Mouse (Mus musculus): ENCODE measurements at regions not wholly inside any gene's neighbourhood (a gene's known extent, or its start where the extent isn't known, plus 50 kb on each side); places are given as distances from the start of the nearest gene placed in this dataset.

DNA sequence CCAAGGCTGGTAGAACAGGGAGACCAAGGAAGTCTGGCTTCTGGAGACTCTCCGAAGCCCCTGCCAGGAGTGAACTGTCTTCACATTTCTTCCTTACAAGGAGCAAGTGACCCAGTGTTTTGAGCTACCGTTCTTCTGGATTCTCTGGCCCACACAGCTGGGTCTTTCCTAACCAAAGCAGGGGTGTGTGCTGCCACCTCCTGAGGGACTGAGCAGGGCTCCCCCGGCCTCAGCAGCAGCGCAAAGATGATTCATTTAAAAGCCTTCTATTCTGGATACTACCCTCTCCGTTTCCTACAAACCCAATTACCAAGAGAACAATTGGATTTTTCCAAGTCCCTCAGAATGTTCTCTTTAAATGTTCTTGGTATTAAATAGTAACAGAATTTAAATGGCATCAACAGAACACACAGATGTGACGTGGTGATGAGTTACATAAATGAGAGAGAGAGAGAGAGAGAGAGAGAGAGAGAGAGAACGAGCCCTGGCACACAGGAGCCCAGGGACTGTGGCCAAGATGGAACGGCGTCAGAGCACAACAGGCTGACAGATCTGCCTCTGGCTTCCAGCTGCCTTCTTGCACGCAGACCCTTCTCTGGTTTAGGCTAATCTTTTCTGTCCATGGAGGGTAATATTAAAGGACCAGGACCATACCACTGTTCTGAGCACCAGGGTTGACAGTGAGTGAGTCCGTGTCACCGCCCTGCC is 191.6 kb downstream of the Agtpbp1 start:
- no peaks in the 10 kb centered on the region for H3K36me3 ChIP-seq (ENCODE audit: control insufficient read depth, insufficient read depth, low read length)
- DNase-seq (ENCODE audit: low spot score) (no peak), ATAC-seq (ENCODE audit: low FRiP score, low read depth) (no peak)
- no peaks in the 10 kb centered on the region for H3K4me1 ChIP-seq (ENCODE audit: control insufficient read depth, insufficient read depth, low read length)
- H3K27me3 ChIP-seq (ENCODE audit: control insufficient read depth, insufficient read depth, low read length) = no peaks in the 10 kb centered on the region
- H3K4me3 ChIP-seq (replicated peaks; ENCODE audit: low read length) = no peak overlapping the region
- no peak overlapping the region for H3K9ac ChIP-seq (ENCODE audit: low read depth, low read length, severe bottlenecking)
- 77% methylated on average over 12 of the region's 12 CpGs for WGBS
- H3K4me2 ChIP-seq (replicated peaks; ENCODE audit: low read depth, low read length, severe bottlenecking) = no peak overlapping the region
- no peak for TF ChIP-seq POLR2A (IDR thresholded peaks at IDR 0.05; ENCODE audit: borderline replicate concordance, extremely low read depth, insufficient read depth, insufficient read length)
- H3K9me3 ChIP-seq (ENCODE audit: control insufficient read depth, low read length) = no peaks in the 10 kb centered on the region
- no peak overlapping the region for H3K27ac ChIP-seq (replicated peaks; ENCODE audit: low read depth, low read length)

DNA sequence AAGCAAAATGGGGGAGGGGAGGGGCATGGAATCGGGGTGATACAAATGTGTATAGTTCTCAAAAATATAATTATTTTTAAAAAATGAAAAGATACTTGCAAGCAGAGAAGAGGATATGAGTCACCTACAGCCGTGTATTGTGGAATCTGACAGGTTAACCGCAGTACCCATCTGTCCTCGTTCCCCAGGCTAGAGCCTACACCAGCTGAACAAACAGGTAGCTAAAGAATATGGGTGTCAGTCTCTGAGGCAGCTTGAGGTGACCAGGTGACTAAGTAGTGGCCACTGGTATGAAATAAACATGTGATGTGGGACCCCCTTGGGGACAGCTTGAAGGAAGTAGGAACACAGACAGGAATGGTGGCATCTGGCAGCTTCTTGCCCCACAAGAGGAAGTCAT is 192.2 kb downstream of the Agtpbp1 start:
- WGBS = 78% methylated on average over 4 of the region's 4 CpGs
- no peaks in the 10 kb centered on the region for H3K4me1 ChIP-seq (ENCODE audit: control insufficient read depth, insufficient read depth, low read length)
- H3K9me3 ChIP-seq (ENCODE audit: control insufficient read depth, low read length) = no peaks in the 10 kb centered on the region
- no peaks in the 10 kb centered on the region for H3K36me3 ChIP-seq (ENCODE audit: control insufficient read depth, insufficient read depth, low read length)
- no peak overlapping the region for H3K4me3 ChIP-seq (replicated peaks; ENCODE audit: low read length)
- H3K27ac ChIP-seq (replicated peaks; ENCODE audit: low read depth, low read length) = no peak overlapping the region
- ATAC-seq (ENCODE audit: low FRiP score, low read depth) = no peak
- no peaks in the 10 kb centered on the region for H3K27me3 ChIP-seq (ENCODE audit: control insufficient read depth, insufficient read depth, low read length)
- no peak for TF ChIP-seq POLR2A (IDR thresholded peaks at IDR 0.05; ENCODE audit: borderline replicate concordance, extremely low read depth, insufficient read depth, insufficient read length)
- H3K4me2 ChIP-seq (replicated peaks; ENCODE audit: low read depth, low read length, severe bottlenecking) = no peak overlapping the region
- H3K9ac ChIP-seq (ENCODE audit: low read depth, low read length, severe bottlenecking) = no peak overlapping the region
- no peak for DNase-seq (ENCODE audit: low spot score)

DNA sequence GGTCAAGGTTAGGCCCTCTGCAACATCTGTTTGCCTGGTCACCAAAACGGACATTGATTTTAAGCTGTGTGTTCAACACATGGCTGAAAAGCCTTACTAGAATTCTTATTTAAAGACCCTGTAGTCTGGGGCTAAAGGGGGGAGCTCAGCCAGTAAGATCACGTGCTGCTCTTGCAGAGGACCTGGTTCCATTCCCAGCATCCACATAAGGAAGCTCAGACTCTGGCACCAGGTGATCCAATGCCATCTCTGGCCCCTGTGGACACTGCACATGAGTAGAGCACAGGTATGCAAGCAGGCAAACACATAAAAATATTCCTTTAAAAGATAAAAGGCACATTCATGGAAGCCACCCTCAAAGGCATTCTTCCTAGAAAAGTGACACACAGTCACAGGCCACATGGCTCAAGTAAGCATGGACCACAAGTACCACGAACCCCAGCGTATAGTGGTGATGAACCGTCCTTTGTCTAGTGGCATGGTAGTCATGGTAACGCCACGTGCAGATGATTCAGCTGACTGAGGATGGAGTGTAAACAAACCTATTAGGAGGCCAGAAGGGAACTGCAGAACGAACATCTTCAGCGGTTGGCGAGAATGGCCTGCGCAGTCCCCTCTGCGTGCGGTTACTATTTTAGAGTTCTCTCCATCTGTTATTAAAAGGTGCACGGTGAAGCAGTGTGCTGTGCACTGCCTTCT is 197.3 kb downstream of the Agtpbp1 start:
- no peak for ATAC-seq (ENCODE audit: low FRiP score, low read depth)

DNA sequence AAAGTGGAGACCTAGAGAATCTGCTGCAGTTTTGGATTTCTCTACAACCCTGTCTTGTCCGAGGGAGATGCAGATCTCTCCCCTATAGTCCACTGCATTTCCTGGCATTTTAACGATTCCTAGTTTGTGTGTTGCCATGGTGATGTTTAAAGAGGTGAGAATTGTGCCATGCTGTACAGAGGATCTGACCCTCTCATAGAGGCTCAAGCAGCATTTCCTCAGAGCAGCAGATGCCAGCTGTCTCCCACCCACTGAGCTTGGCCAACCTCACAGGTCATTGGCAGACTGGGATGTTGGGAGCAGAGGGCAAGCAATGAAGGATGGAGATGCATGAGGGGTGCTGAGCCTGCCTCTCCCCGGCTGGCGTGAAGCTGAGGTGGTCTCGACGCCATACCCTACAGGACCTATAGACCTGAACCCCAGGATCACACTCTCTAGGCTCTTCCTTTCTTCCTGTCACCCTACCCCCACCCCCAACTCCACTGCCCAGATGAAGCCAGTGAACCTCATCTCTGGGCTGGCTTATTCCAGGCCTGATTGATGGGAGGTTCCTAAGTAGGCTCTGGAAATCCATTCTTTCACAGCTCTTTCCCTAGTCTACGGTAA is 198.0 kb downstream of the Agtpbp1 start:
- H3K27me3 ChIP-seq (ENCODE audit: control insufficient read depth, insufficient read depth, low read length) = no peaks in the 10 kb centered on the region
- ATAC-seq (ENCODE audit: low FRiP score, low read depth) (no peak), DNase-seq (ENCODE audit: low spot score) (no peak)
- H3K36me3 ChIP-seq (ENCODE audit: control insufficient read depth, insufficient read depth, low read length) = no peaks in the 10 kb centered on the region
- 76% methylated on average over 7 of the region's 7 CpGs for WGBS
- no peak overlapping the region for H3K27ac ChIP-seq (replicated peaks; ENCODE audit: low read depth, low read length)
- no peak overlapping the region for H3K4me3 ChIP-seq (replicated peaks; ENCODE audit: low read length)
- no peak overlapping the region for H3K9ac ChIP-seq (ENCODE audit: low read depth, low read length, severe bottlenecking)
- no peak overlapping the region for H3K4me2 ChIP-seq (replicated peaks; ENCODE audit: low read depth, low read length, severe bottlenecking)
- no peak for TF ChIP-seq POLR2A (IDR thresholded peaks at IDR 0.05; ENCODE audit: borderline replicate concordance, extremely low read depth, insufficient read depth, insufficient read length)
- H3K4me1 ChIP-seq (ENCODE audit: control insufficient read depth, insufficient read depth, low read length) = no peaks in the 10 kb centered on the region
- H3K9me3 ChIP-seq (ENCODE audit: control insufficient read depth, low read length) = no peaks in the 10 kb centered on the region

More for the DNA sequence above, 197.3 kb downstream of the Agtpbp1 start:
- Histone ChIP-seq H3K4me1 (ENCODE audit: control insufficient read depth, insufficient read depth, low read length) (no peaks in the 10 kb centered on the region), H3K9ac (ENCODE audit: low read depth, low read length, severe bottlenecking) (no peak overlapping the region), H3K4me3 (replicated peaks; ENCODE audit: low read length) (no peak overlapping the region), H3K9me3 (ENCODE audit: control insufficient read depth, low read length) (no peaks in the 10 kb centered on the region), H3K36me3 (ENCODE audit: control insufficient read depth, insufficient read depth, low read length) (no peaks in the 10 kb centered on the region), H3K27ac (replicated peaks; ENCODE audit: low read depth, low read length) (no peak overlapping the region), H3K4me2 (replicated peaks; ENCODE audit: low read depth, low read length, severe bottlenecking) (no peak overlapping the region), H3K27me3 (ENCODE audit: control insufficient read depth, insufficient read depth, low read length) (no peaks in the 10 kb centered on the region)
- WGBS = 86% methylated on average over 14 of the region's 14 CpGs
- TF ChIP-seq POLR2A (IDR thresholded peaks at IDR 0.05; ENCODE audit: borderline replicate concordance, extremely low read depth, insufficient read depth, insufficient read length) = no peak
- no peak for DNase-seq (ENCODE audit: low spot score)

DNA sequence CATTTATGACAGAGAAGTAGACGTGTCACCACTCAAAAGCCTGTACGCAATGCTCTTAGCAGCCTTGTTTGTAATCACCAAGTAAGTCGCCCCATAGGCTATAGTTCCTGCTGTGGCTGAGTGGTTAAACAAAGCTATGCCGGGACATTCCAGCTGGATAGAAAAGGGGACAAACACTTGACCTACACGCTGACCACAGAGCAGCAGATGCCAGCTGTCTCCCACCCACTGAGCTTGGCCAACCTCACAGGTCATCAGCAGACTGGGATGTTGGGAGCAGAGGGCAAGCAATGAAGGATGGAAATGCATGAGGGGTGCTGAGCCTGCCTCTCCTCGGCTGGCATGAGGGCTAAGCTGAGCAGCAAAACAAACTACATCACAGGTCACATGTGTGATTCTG is 199.2 kb downstream of the Agtpbp1 start:
- H3K27ac ChIP-seq (replicated peaks; ENCODE audit: low read depth, low read length) = no peak overlapping the region
- DNase-seq (ENCODE audit: low spot score) = no peak
- TF ChIP-seq POLR2A (IDR thresholded peaks at IDR 0.05; ENCODE audit: borderline replicate concordance, extremely low read depth, insufficient read depth, insufficient read length) = no peak
- no peak overlapping the region for H3K4me3 ChIP-seq (replicated peaks; ENCODE audit: low read length)
- no peaks in the 10 kb centered on the region for H3K36me3 ChIP-seq (ENCODE audit: control insufficient read depth, insufficient read depth, low read length)
- no peaks in the 10 kb centered on the region for H3K27me3 ChIP-seq (ENCODE audit: control insufficient read depth, insufficient read depth, low read length)
- no peak for ATAC-seq (ENCODE audit: low FRiP score, low read depth)
- no peaks in the 10 kb centered on the region for H3K9me3 ChIP-seq (ENCODE audit: control insufficient read depth, low read length)
- 80% methylated on average over 6 of the region's 6 CpGs for WGBS
- H3K9ac ChIP-seq (ENCODE audit: low read depth, low read length, severe bottlenecking) = no peak overlapping the region
- H3K4me2 ChIP-seq (replicated peaks; ENCODE audit: low read depth, low read length, severe bottlenecking) = no peak overlapping the region
- H3K4me1 ChIP-seq (ENCODE audit: control insufficient read depth, insufficient read depth, low read length) = no peaks in the 10 kb centered on the region

All from limb, embryonic 14.5 days (tissue).